8 mouse cellular contexts compared by ENCODE assay signal in genomic region chr11:84919276-84919675, GRCm38 (mm10). TPM values are rescaled to one million over a fixed set of nuclear protein-coding genes. Genes with fewer than 3 reads are reported as not detected.
DNase-seq lines count a peak whose midpoint lies in the region; ATAC-seq lines count a peak whose summit lies in the region.

No protein-coding gene starts in this region.

- H3K9ac ChIP-seq in forebrain, embryonic 14.5 days (ENCODE audit: low read length), result no peak overlapping the region
- no peak overlapping the region for H3K9ac ChIP-seq in forebrain, embryonic 12.5 days
- H3K9ac ChIP-seq in neural tube, embryonic 11.5 days (ENCODE audit: low read length), result no peak overlapping the region

- no peak overlapping the region for H3K27ac ChIP-seq in forebrain, embryonic 14.5 days (ENCODE audit: low read depth, low read length)
- H3K27ac ChIP-seq in forebrain, embryonic 12.5 days, result no peak overlapping the region
- H3K27ac ChIP-seq in neural tube, embryonic 11.5 days (ENCODE audit: low read depth, low read length), result no peak overlapping the region

- 36% methylated on average over 3 of the region's 3 CpGs for WGBS in forebrain, embryonic 14.5 days
- WGBS in forebrain, embryonic 12.5 days, result 40% methylated on average over 3 of the region's 3 CpGs
- 35% methylated on average over 3 of the region's 3 CpGs for WGBS in neural tube, embryonic 11.5 days

- H3K9me3 ChIP-seq in forebrain, embryonic 14.5 days (replicated peaks; ENCODE audit: control insufficient read depth, low read length), result no peaks in the 10 kb centered on the region
- no peaks in the 10 kb centered on the region for H3K9me3 ChIP-seq in forebrain, embryonic 12.5 days
- no peaks in the 10 kb centered on the region for H3K9me3 ChIP-seq in neural tube, embryonic 11.5 days (ENCODE audit: control insufficient read depth, low read length)

- H3K4me1 ChIP-seq in forebrain, embryonic 14.5 days (ENCODE audit: control insufficient read depth, insufficient read depth, low read length), result peaks cover 5% of the 10 kb centered on the region; the same call in 1 of the 2 replicates
- H3K4me1 ChIP-seq in forebrain, embryonic 12.5 days, result peaks cover 20% of the 10 kb centered on the region
- peaks cover 2% of the 10 kb centered on the region; the same call in 1 of the 2 replicates for H3K4me1 ChIP-seq in neural tube, embryonic 11.5 days (ENCODE audit: control insufficient read depth, insufficient read depth, low read length)

- no peak overlapping the region for H3K4me2 ChIP-seq in forebrain, embryonic 14.5 days (ENCODE audit: low read length)
- no peak overlapping the region for H3K4me2 ChIP-seq in forebrain, embryonic 12.5 days
- no peak overlapping the region for H3K4me2 ChIP-seq in neural tube, embryonic 11.5 days (ENCODE audit: low read depth)

- no peak overlapping the region for H3K4me3 ChIP-seq in forebrain, embryonic 14.5 days (ENCODE audit: low read depth, low read length)
- H3K4me3 ChIP-seq in forebrain, embryonic 12.5 days (replicated peaks), result no peak overlapping the region
- no peak overlapping the region for H3K4me3 ChIP-seq in neural tube, embryonic 11.5 days (ENCODE audit: low read depth, low read length)

- DNase-seq in forebrain, embryonic 14.5 days (ENCODE audit: low spot score), result peak; percentile 35
- DNase-seq in neural tube, embryonic 11.5 days (ENCODE audit: low spot score), result peak; percentile 41
- DNase-seq in neural tube, embryonic 10.5 days (ENCODE audit: extremely low spot score, low spot score), result no peak
- DNase-seq in c-Kit-positive CD71-negative TER-119-negative erythroid progenitor cells, embryonic 14.5 days (ENCODE audit: low read depth), result peak; percentile 38
- DNase-seq in heart, postnatal 4 days, result peak; percentile 20
- DNase-seq in right cerebral cortex, postnatal 10 days (ENCODE audit: low spot score in 2 of 2), result no peak

- no peaks in the 10 kb centered on the region for H3K36me3 ChIP-seq in forebrain, embryonic 14.5 days (ENCODE audit: control insufficient read depth, insufficient read depth, low read length)
- no peaks in the 10 kb centered on the region; the same call in 1 of the 2 replicates for H3K36me3 ChIP-seq in forebrain, embryonic 12.5 days (replicated peaks)
- H3K36me3 ChIP-seq in neural tube, embryonic 11.5 days (ENCODE audit: control insufficient read depth, insufficient read depth, low read length), result no peaks in the 10 kb centered on the region

- H3K27me3 ChIP-seq in forebrain, embryonic 14.5 days (replicated peaks; ENCODE audit: control insufficient read depth, insufficient read depth, low read length), result no peaks in the 10 kb centered on the region
- 0 out of 2 replicates have a peak, but pooled peaks cover 4% of the 10 kb centered on the region for H3K27me3 ChIP-seq in forebrain, embryonic 12.5 days
- no peaks in the 10 kb centered on the region for H3K27me3 ChIP-seq in neural tube, embryonic 11.5 days (ENCODE audit: control insufficient read depth, insufficient read depth, low read length)

- ATAC-seq in forebrain, embryonic 14.5 days, result no peak
- ATAC-seq in forebrain, embryonic 12.5 days (ENCODE audit: low FRiP score), result no peak
- no peak for ATAC-seq in neural tube, embryonic 11.5 days (ENCODE audit: insufficient read depth, low FRiP score, low TSS enrichment)
- peak; percentile 58 for ATAC-seq in neutrophil, adult 5-6 weeks (ENCODE audit: extremely low read depth, insufficient number of reproducible peaks, low FRiP score, poor library complexity, severe bottlenecking)

RNA-seq across cellular contexts. Expression of gene Znhit3, which starts 3.1 kb away (rescaled TPM):
- polyA plus RNA-seq in forebrain, embryonic 14.5 days (2014; fragmentation: Nextera tagmentation; extraction: Ambion mirVana), result 70.7 and 78.3 TPM in 2 replicates
- 65.9 and 67.6 TPM in 2 replicates for polyA plus RNA-seq in forebrain, embryonic 12.5 days (2016; fragmentation: Nextera tagmentation; extraction: Ambion mirVana)
- polyA plus RNA-seq in neural tube, embryonic 11.5 days (2014; fragmentation: Nextera tagmentation; extraction: Ambion mirVana), result 70.1 and 71.3 TPM in 2 replicates
- total RNA-seq in heart, postnatal 4 days (2021), result 10 to 100 TPM; 13.4 to 13.7 TPM
- total RNA-seq in neutrophil, adult 5-6 weeks (2017), result 11.8 and 12.6 TPM in 2 replicates

RNA-seq across cellular contexts. Expression of gene Car4, which starts 38.3 kb away (rescaled TPM):
- 2.7 and 3.8 TPM in 2 replicates for polyA plus RNA-seq in forebrain, embryonic 14.5 days (2014; fragmentation: Nextera tagmentation; extraction: Ambion mirVana)
- 1.4 and 1.6 TPM in 2 replicates for polyA plus RNA-seq in forebrain, embryonic 12.5 days (2016; fragmentation: Nextera tagmentation; extraction: Ambion mirVana)
- 2.0 and 2.9 TPM in 2 replicates for polyA plus RNA-seq in neural tube, embryonic 11.5 days (2014; fragmentation: Nextera tagmentation; extraction: Ambion mirVana)
- 10 to 100 TPM; 21.1 to 21.5 TPM for total RNA-seq in heart, postnatal 4 days (2021)
- total RNA-seq in neutrophil, adult 5-6 weeks (2017), result not detected in 2 replicates

RNA-seq across cellular contexts. Expression of gene Pigw, which starts 39.2 kb away (rescaled TPM):
- 3.8 and 4.4 TPM in 2 replicates for polyA plus RNA-seq in forebrain, embryonic 14.5 days (2014; fragmentation: Nextera tagmentation; extraction: Ambion mirVana)
- 2.9 and 3.5 TPM in 2 replicates for polyA plus RNA-seq in forebrain, embryonic 12.5 days (2016; fragmentation: Nextera tagmentation; extraction: Ambion mirVana)
- 3.6 and 3.8 TPM in 2 replicates for polyA plus RNA-seq in neural tube, embryonic 11.5 days (2014; fragmentation: Nextera tagmentation; extraction: Ambion mirVana)
- 1 to 10 TPM; 6.4 to 7.8 TPM for total RNA-seq in heart, postnatal 4 days (2021)
- 5.3 and 7.8 TPM in 2 replicates for total RNA-seq in neutrophil, adult 5-6 weeks (2017)

RNA-seq across cellular contexts. Expression of gene Myo19, which starts 39.3 kb away (rescaled TPM):
- 5.2 and 5.7 TPM in 2 replicates for polyA plus RNA-seq in forebrain, embryonic 14.5 days (2014; fragmentation: Nextera tagmentation; extraction: Ambion mirVana)
- polyA plus RNA-seq in forebrain, embryonic 12.5 days (2016; fragmentation: Nextera tagmentation; extraction: Ambion mirVana), result 8.3 and 9.7 TPM in 2 replicates
- polyA plus RNA-seq in neural tube, embryonic 11.5 days (2014; fragmentation: Nextera tagmentation; extraction: Ambion mirVana), result 9.2 TPM in 2 replicates
- total RNA-seq in heart, postnatal 4 days (2021), result 10 to 100 TPM; 13.7 to 15.4 TPM
- 4.1 and 4.8 TPM in 2 replicates for total RNA-seq in neutrophil, adult 5-6 weeks (2017)

RNA-seq across cellular contexts. Expression of gene Ggnbp2, which starts 48.7 kb away (rescaled TPM):
- polyA plus RNA-seq in forebrain, embryonic 14.5 days (2014; fragmentation: Nextera tagmentation; extraction: Ambion mirVana), result 55.2 and 63.8 TPM in 2 replicates
- polyA plus RNA-seq in forebrain, embryonic 12.5 days (2016; fragmentation: Nextera tagmentation; extraction: Ambion mirVana), result 64.9 and 71.6 TPM in 2 replicates
- 71.1 and 73.7 TPM in 2 replicates for polyA plus RNA-seq in neural tube, embryonic 11.5 days (2014; fragmentation: Nextera tagmentation; extraction: Ambion mirVana)
- 10 to 100 TPM; 55.5 to 64.4 TPM for total RNA-seq in heart, postnatal 4 days (2021)
- total RNA-seq in neutrophil, adult 5-6 weeks (2017), result 229 and 286 TPM in 2 replicates

Comparison
In these comparisons a context has a peak if more than half of its experiments do, and no peak if none do; other contexts are left out.
1. DNase-seq: peak in forebrain, embryonic 14.5 days (single experiment), neural tube, embryonic 11.5 days (single experiment), c-Kit-positive CD71-negative TER-119-negative erythroid progenitor cells, embryonic 14.5 days (single experiment) and heart, postnatal 4 days (single experiment); none in neural tube, embryonic 10.5 days (single experiment) and right cerebral cortex, postnatal 10 days (0 of 2).